Mouse (Mus musculus) adrenal gland, postnatal 10 days (tissue): ENCODE measurements around the gene Rnf114. TPM values are rescaled to one million over a fixed set of nuclear protein-coding genes. Genes with fewer than 3 reads are reported as not detected.

Experiments
- DNase-seq: peaks from one replicate; pipeline ENCODE4 v3.0.0; 2021; ENCODE audit warnings: mixed read lengths
- long read RNA-seq, 2 experiments: library from polyadenylated mRNA; stranded (forward); transcript quantifications; one replicate each; pipeline ENCODE4 v2.0.0; 2021
- total RNA-seq, 2 experiments: library from RNA; stranded (reverse); gene quantifications; 2 replicates each; pipeline ENCODE4 v1.2.3; 2021

Gene Rnf114
- total RNA-seq: 10 to 100 TPM; 51.0 to 55.9 TPM
- long read RNA-seq, experiment 1, transcript Rnf114-201 (6 exons, 2,502 nt): major isoform, 138 of 186 reads
- long read RNA-seq, experiment 1, transcript Rnf114-203 (5 exons, 1,985 nt): minor isoform, 10 of 186 reads
- long read RNA-seq, experiment 1, partial matches to known transcripts: 25 of 186 reads
- long read RNA-seq, experiment 1, other reads (novel, unspliced or antisense): 13 of 186 reads
- long read RNA-seq, experiment 2, transcript Rnf114-203 (5 exons, 1,985 nt): minor isoform, 5 of 76 reads
- long read RNA-seq, experiment 2, transcript Rnf114-201 (6 exons, 2,502 nt): major isoform, 57 of 76 reads
- long read RNA-seq, experiment 2, partial matches to known transcripts: 1 of 76 reads
- long read RNA-seq, experiment 2, other reads (novel, unspliced or antisense): 13 of 76 reads

- DNase-seq: peak; percentile 69
Measured at GRCm38 (mm10) chr2:167491757-167492708, at the start of gene Rnf114. TSS of gene Rnf114 (plus strand) at chr2:167492645.

- no peak for DNase-seq
Measured at GRCm38 (mm10) chr2:167443411-167444193, 48.8 kb upstream of the Rnf114 start.

GRCm38 (mm10) chr2:167445911-167446780 lies 46.3 kb upstream of the Rnf114 start:
- DNase-seq: peak; percentile 61

- no peak for DNase-seq
Measured at GRCm38 (mm10) chr2:167447207-167447606, 45.2 kb upstream of the Rnf114 start.

GRCm38 (mm10) chr2:167447629-167448028 lies 44.8 kb upstream of the Rnf114 start:
- DNase-seq: no peak

- no peak for DNase-seq
Measured at GRCm38 (mm10) chr2:167449331-167450275, 42.8 kb upstream of the Rnf114 start.

- peak; percentile 55 for DNase-seq
Measured at GRCm38 (mm10) chr2:167450647-167451046, 41.8 kb upstream of the Rnf114 start.

- DNase-seq: peak; percentile 56
Measured at GRCm38 (mm10) chr2:167453814-167454213, 38.6 kb upstream of the Rnf114 start.

- no peak for DNase-seq
Measured at GRCm38 (mm10) chr2:167456361-167457020, 36.0 kb upstream of the Rnf114 start.

GRCm38 (mm10) chr2:167457213-167457612 lies 35.2 kb upstream of the Rnf114 start:
- no peak for DNase-seq

- no peak for DNase-seq
Measured at GRCm38 (mm10) chr2:167458548-167458947, 33.9 kb upstream of the Rnf114 start.

- no peak for DNase-seq
Measured at GRCm38 (mm10) chr2:167459071-167459865, 33.2 kb upstream of the Rnf114 start.

- DNase-seq: peak; percentile 87
Measured at GRCm38 (mm10) chr2:167462954-167463353, 29.5 kb upstream of the Rnf114 start.

- no peak for DNase-seq
Measured at GRCm38 (mm10) chr2:167463802-167464201, 28.6 kb upstream of the Rnf114 start.

- DNase-seq: no peak
Measured at GRCm38 (mm10) chr2:167465951-167466350, 26.5 kb upstream of the Rnf114 start.

GRCm38 (mm10) chr2:167467214-167467613 lies 25.2 kb upstream of the Rnf114 start:
- no peak for DNase-seq

GRCm38 (mm10) chr2:167468444-167468843 lies 24.0 kb upstream of the Rnf114 start:
- DNase-seq: no peak

GRCm38 (mm10) chr2:167470611-167471010 lies 21.8 kb upstream of the Rnf114 start:
- DNase-seq: no peak
